Mouse (Mus musculus) embryonic facial prominence, embryonic 12.5 days (tissue): ENCODE results near the gene Smarcb1. TPM values are rescaled to one million over a fixed set of nuclear protein-coding genes. Genes with fewer than 3 reads are reported as not detected.

Experiments
- ATAC-seq: fragments of 200-750 bp; cut with Nextera tagmentation; 2 replicates; pipeline ENCODE4 v1.8.0; 2017; ENCODE audit not compliant: insufficient number of reproducible peaks, insufficient read depth, low FRiP score, low TSS enrichment
- H3K27ac ChIP-seq: fragments of 300-500 bp; sonication (generic); 2 replicates; pipeline ENCODE4 v1.5.1; 2016; ENCODE audit warnings: mild to moderate bottlenecking
- H3K27me3 ChIP-seq: fragments of 300-500 bp; sonication (generic); 2 replicates; pipeline ENCODE4 v1.6.1; 2016; ENCODE audit warnings: mild to moderate bottlenecking, moderate library complexity
- H3K36me3 ChIP-seq: fragments of 300-500 bp; sonication (generic); 2 replicates; pipeline ENCODE4 v1.6.1; 2016; ENCODE audit warnings: mild to moderate bottlenecking
- H3K4me1 ChIP-seq: fragments of 300-500 bp; sonication (generic); 2 replicates; pipeline ENCODE4 v1.6.1; 2016
- H3K4me2 ChIP-seq: fragments of 300-500 bp; sonication (generic); replicated peaks from 2 replicates; pipeline ENCODE4 v1.6.1; 2016; ENCODE audit warnings: mild to moderate bottlenecking, moderate library complexity
- H3K4me3 ChIP-seq: fragments of 300-500 bp; sonication (generic); 2 replicates; pipeline ENCODE4 v1.5.1; 2016; ENCODE audit warnings: mild to moderate bottlenecking
- H3K9ac ChIP-seq: fragments of 300-500 bp; sonication (generic); 2 replicates; pipeline ENCODE4 v1.6.1; 2016; ENCODE audit warnings: mild to moderate bottlenecking, moderate library complexity
- H3K9me3 ChIP-seq: fragments of 300-500 bp; sonication (generic); 2 replicates; pipeline ENCODE4 v1.6.1; 2016; ENCODE audit warnings: mild to moderate bottlenecking, moderate library complexity
- WGBS: fragments of 180-500 bp; shearing (Covaris S2); methylation state at CpG from one replicate; pipeline ENCODE4 v1.1.7; 2016; 5-methylcytosine and 5-hydroxymethylcytosine counted together
- polyA plus RNA-seq: library from polyadenylated mRNA; unstranded; fragments of >200 nt; fragmentation: Nextera tagmentation; extraction: Ambion mirVana; gene quantifications from 2 replicates; pipeline ENCODE4 v1.2.1, GENCODE M21; 2016

Gene Smarcb1
- 269 TPM in 2 replicates for polyA plus RNA-seq

GRCm38 (mm10) chr10:75921026-75921725 is at the start of gene Smarcb1:
Gene Smarcb1, minus strand, starts transcription at chr10:75921617.
- H3K9ac ChIP-seq, result peak within 1 kb of the TSS; percentile 94
- peak within 1 kb of the TSS; percentile 84 for H3K4me2 ChIP-seq
- peak within 1 kb of the TSS; percentile 84 for H3K4me3 ChIP-seq
- whole genome bisulfite sequencing, result under 1% methylated on average over 76 of the region's 76 CpGs
- H3K27me3 ChIP-seq, result no peaks in the 10 kb centered on the region
- H3K9me3 ChIP-seq, result no peaks in the 10 kb centered on the region
- peak; percentile 78 for ATAC-seq
- peaks cover 53% of the 10 kb centered on the region for H3K4me1 ChIP-seq
- peak within 1 kb of the TSS; percentile 95 for H3K27ac ChIP-seq
- peaks cover 43% of the 10 kb centered on the region for H3K36me3 ChIP-seq

DNA sequence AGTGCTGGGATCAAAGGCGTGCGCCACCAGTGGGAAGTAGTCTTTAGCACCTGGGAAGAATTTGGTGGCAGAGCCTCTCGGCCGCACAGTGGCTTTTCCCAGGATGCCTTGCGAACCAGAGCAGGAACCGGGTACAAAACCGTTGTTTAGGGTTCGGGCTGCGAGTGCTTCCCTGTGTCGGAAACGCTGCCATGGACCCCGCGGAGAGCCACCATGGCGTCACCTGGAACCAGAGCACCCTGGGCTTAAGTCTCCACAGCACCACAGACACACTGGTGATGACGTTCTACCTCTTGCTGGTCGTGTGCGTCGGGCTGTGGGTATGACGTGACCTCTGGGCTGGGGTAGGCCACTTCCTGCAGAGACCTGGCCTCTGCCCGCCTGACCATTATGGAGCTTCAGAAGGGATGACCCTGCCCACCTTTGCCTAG is 33.0 kb upstream of the Smarcb1 start, which contains the start of gene Gm5134:
Gm5134 (plus strand) TSS at position 134 of the 431 bp plus-strand sequence.
- Histone ChIP-seq H3K4me2 (peak within 1 kb of the TSS; percentile 39), H3K4me1 (peaks cover 15% of the 10 kb centered on the region), H3K9me3 (no peaks in the 10 kb centered on the region), H3K9ac (no peak within 1 kb of the TSS), H3K36me3 (no peaks in the 10 kb centered on the region), H3K27me3 (peaks cover 15% of the 10 kb centered on the region; the same call in 1 of the 2 replicates), H3K4me3 (peak within 1 kb of the TSS; percentile 10; the same call in 1 of the 2 replicates), H3K27ac (no peak within 1 kb of the TSS)
- ATAC-seq, result no peak
- 30% methylated on average over 20 of the region's 20 CpGs for WGBS

- Histone ChIP-seq H3K9me3 (no peaks in the 10 kb centered on the region), H3K4me2 (peak overlapping the region; percentile 85), H3K36me3 (no peaks in the 10 kb centered on the region), H3K27me3 (peaks cover 15% of the 10 kb centered on the region; the same call in 1 of the 2 replicates), H3K9ac (peak overlapping the region; percentile 43), H3K4me3 (peak overlapping the region; percentile 40), H3K27ac (no peak overlapping the region), H3K4me1 (peaks cover 15% of the 10 kb centered on the region)
- no peak for ATAC-seq
- WGBS, result 4% methylated on average over 13 of the region's 13 CpGs
These were observed 30.1 kb upstream of the Smarcb1 start for GRCm38 (mm10) chr10:75951424-75952050.

GRCm38 (mm10) chr10:75950791-75951210 is 29.4 kb upstream of the Smarcb1 start:
- Histone ChIP-seq H3K27me3 (peaks cover 15% of the 10 kb centered on the region; the same call in 1 of the 2 replicates), H3K9me3 (no peaks in the 10 kb centered on the region), H3K36me3 (no peaks in the 10 kb centered on the region), H3K9ac (peak overlapping the region; percentile 43), H3K4me3 (peak overlapping the region; percentile 40), H3K4me1 (peaks cover 15% of the 10 kb centered on the region), H3K27ac (no peak overlapping the region), H3K4me2 (peak overlapping the region; percentile 85)
- peak; percentile 36; the same call in 1 of the 2 replicates for ATAC-seq
- 2% methylated on average over 20 of the region's 23 CpGs for WGBS

DNA sequence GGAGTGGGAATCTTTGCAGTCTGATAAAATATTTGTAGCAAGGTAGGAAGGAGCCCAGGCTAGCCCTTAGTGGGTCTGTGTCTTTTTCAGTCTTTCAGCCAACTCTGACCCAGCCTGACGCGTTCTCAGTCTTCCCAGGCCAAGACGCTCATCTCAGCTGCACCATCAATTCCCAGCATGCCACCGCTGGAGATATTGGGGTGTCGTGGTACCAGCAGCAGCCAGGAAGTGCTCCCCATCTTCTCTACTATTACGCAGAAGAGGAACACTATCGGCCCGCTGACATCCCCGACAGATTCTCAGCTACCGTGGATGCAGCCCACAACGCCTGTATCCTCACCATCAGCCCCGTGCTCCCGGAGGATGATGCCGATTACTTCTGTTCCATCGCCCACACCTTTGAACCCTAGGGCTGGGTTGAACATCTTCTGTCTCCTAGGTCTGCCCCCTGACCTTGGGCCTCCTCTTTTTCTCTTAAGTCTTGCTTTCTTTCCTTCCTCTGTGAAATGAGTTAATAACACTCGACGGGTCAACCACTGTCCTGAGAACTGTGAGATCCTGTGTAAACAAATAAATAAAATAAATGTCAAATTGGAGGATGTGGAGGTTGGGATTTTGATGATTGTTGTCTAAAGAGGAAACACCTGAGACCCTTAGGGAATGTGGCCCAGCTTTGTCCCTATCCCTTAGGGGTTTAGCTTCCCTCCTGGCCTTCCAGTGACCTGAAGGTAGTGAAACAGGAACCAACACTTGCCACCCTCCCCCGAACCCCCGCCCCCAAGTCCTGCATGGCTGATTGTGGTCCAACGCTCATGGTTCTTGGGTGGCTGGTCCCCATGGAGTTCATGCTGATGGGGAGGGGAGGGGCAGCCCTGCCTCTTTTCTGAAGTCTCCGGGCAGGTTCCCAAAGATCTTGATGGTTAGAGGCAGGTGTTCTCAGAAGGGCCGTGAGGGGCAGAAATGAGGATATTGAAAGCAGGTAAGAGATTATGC is 27.9 kb upstream of the Smarcb1 start:
- H3K9ac ChIP-seq, result no peak overlapping the region
- no peak for ATAC-seq

GRCm38 (mm10) chr10:75948079-75948478 is 26.7 kb upstream of the Smarcb1 start:
- H3K4me1 ChIP-seq, result peaks cover 15% of the 10 kb centered on the region
- no peak overlapping the region for H3K27ac ChIP-seq
- no peak overlapping the region for H3K4me2 ChIP-seq
- WGBS, result 75% methylated on average over 5 of the region's 5 CpGs
- H3K9ac ChIP-seq, result no peak overlapping the region
- H3K4me3 ChIP-seq, result no peak overlapping the region
- no peaks in the 10 kb centered on the region for H3K36me3 ChIP-seq
- no peaks in the 10 kb centered on the region for H3K9me3 ChIP-seq
- peaks cover 10% of the 10 kb centered on the region; the same call in 1 of the 2 replicates for H3K27me3 ChIP-seq
- no peak for ATAC-seq

More for the DNA sequence above, 27.9 kb upstream of the Smarcb1 start:
- no peak overlapping the region for H3K4me2 ChIP-seq
- no peak overlapping the region for H3K4me3 ChIP-seq
- WGBS, result 78% methylated on average over 22 of the region's 22 CpGs
- H3K4me1 ChIP-seq, result peaks cover 15% of the 10 kb centered on the region
- no peaks in the 10 kb centered on the region for H3K36me3 ChIP-seq
- no peak overlapping the region for H3K27ac ChIP-seq
- H3K27me3 ChIP-seq, result peaks cover 15% of the 10 kb centered on the region; the same call in 1 of the 2 replicates
- no peaks in the 10 kb centered on the region for H3K9me3 ChIP-seq

- H3K4me3 ChIP-seq, result no peak overlapping the region
- no peak overlapping the region for H3K4me2 ChIP-seq
- H3K9ac ChIP-seq, result no peak overlapping the region
- H3K36me3 ChIP-seq, result no peaks in the 10 kb centered on the region
- H3K9me3 ChIP-seq, result no peaks in the 10 kb centered on the region
- H3K27ac ChIP-seq, result no peak overlapping the region
- H3K4me1 ChIP-seq, result peaks cover 13% of the 10 kb centered on the region
- peaks cover 10% of the 10 kb centered on the region; the same call in 1 of the 2 replicates for H3K27me3 ChIP-seq
- WGBS, result 79% methylated on average over 7 of the region's 7 CpGs
- ATAC-seq, result no peak
These were observed 24.5 kb upstream of the Smarcb1 start for GRCm38 (mm10) chr10:75945896-75946295.

- no peak for ATAC-seq
- peaks cover 6% of the 10 kb centered on the region for H3K4me1 ChIP-seq
- H3K4me3 ChIP-seq, result no peak overlapping the region
- no peak overlapping the region for H3K27ac ChIP-seq
- H3K9ac ChIP-seq, result no peak overlapping the region
- no peaks in the 10 kb centered on the region for H3K36me3 ChIP-seq
- 89% methylated on average over 7 of the region's 7 CpGs for WGBS
- peaks cover 6% of the 10 kb centered on the region; the same call in 1 of the 2 replicates for H3K27me3 ChIP-seq
- no peaks in the 10 kb centered on the region for H3K9me3 ChIP-seq
- no peak overlapping the region for H3K4me2 ChIP-seq
These were observed 23.8 kb upstream of the Smarcb1 start for GRCm38 (mm10) chr10:75945213-75945612.

GRCm38 (mm10) chr10:75944066-75944772 is 22.8 kb upstream of the Smarcb1 start:
- Histone ChIP-seq H3K9me3 (no peaks in the 10 kb centered on the region), H3K27me3 (no peaks in the 10 kb centered on the region), H3K4me3 (no peak overlapping the region), H3K27ac (no peak overlapping the region), H3K9ac (no peak overlapping the region), H3K4me2 (no peak overlapping the region), H3K36me3 (no peaks in the 10 kb centered on the region), H3K4me1 (no peaks in the 10 kb centered on the region; the same call in 1 of the 2 replicates)
- no peak for ATAC-seq
- 27% methylated on average over 11 of the region's 11 CpGs for WGBS

- no peak for ATAC-seq
- H3K36me3 ChIP-seq, result no peaks in the 10 kb centered on the region
- no peak within 1 kb of the TSS for H3K4me2 ChIP-seq
- no peak within 1 kb of the TSS for H3K27ac ChIP-seq
- H3K9ac ChIP-seq, result no peak within 1 kb of the TSS
- WGBS, result 77% methylated on average over 15 of the region's 15 CpGs
- no peaks in the 10 kb centered on the region for H3K9me3 ChIP-seq
- H3K27me3 ChIP-seq, result no peaks in the 10 kb centered on the region
- H3K4me1 ChIP-seq, result no peaks in the 10 kb centered on the region; the same call in 1 of the 2 replicates
- no peak within 1 kb of the TSS for H3K4me3 ChIP-seq
These were observed 21.5 kb upstream of the Smarcb1 start, which contains the start of gene Vpreb3 for GRCm38 (mm10) chr10:75942736-75943477. Gene Vpreb3, plus strand, starts transcription at chr10:75943057.
